In genomic region chr8:116164989-116165299, GRCm38 (mm10) we compare ENCODE assay signal across 23 mouse cellular contexts.
A peak's percentile ranks its signal among the peaks of the same experiment; 100 is the strongest.
DNase-seq lines count a peak whose midpoint lies in the region; ATAC-seq and TF ChIP-seq lines count a peak whose summit lies in the region.
"Had no signal": no experiment of that assay in that cellular context is flagged by ENCODE, and none has a peak within 500 bp of the region (broad histone marks: within the 10 kb centered on the region; RNA-seq: fewer than 3 reads in every experiment).

No protein-coding gene starts in this region.

- H3K36me3 ChIP-seq in midbrain, embryonic 12.5 days: no peaks in the 10 kb centered on the region
- H3K36me3 ChIP-seq in midbrain, embryonic 10.5 days: no peaks in the 10 kb centered on the region
- H3K36me3 ChIP-seq in forebrain, embryonic 15.5 days: no peaks in the 10 kb centered on the region
- H3K36me3 ChIP-seq in hindbrain, postnatal 0 days (ENCODE audit: insufficient read depth, low read length): no peaks in the 10 kb centered on the region
- H3K36me3 ChIP-seq in neural tube, embryonic 15.5 days: no peaks in the 10 kb centered on the region
- H3K36me3 ChIP-seq: embryonic facial prominence, embryonic 12.5 days; heart, embryonic 15.5 days; kidney, embryonic 15.5 days had no signal

- TF ChIP-seq CTCF in hindbrain, postnatal 0 days (IDR thresholded peaks at IDR 0.05; ENCODE audit: low read depth): no peak

- H3K4me2 ChIP-seq in midbrain, embryonic 12.5 days (replicated peaks): no peak overlapping the region
- 0 out of 2 replicates have a peak overlapping the region, but pooled peaks have one; percentile 4 for H3K4me2 ChIP-seq in forebrain, embryonic 15.5 days (replicated peaks)
- peak overlapping the region; percentile 21; the same call in 1 of the 2 replicates for H3K4me2 ChIP-seq in hindbrain, postnatal 0 days (ENCODE audit: low read depth, low read length)
- peak overlapping the region; percentile 17 for H3K4me2 ChIP-seq in neural tube, embryonic 15.5 days
- H3K4me2 ChIP-seq: embryonic facial prominence, embryonic 12.5 days; heart, embryonic 15.5 days; kidney, embryonic 15.5 days had no signal

- no peak overlapping the region for H3K9ac ChIP-seq in midbrain, embryonic 12.5 days (replicated peaks)
- H3K9ac ChIP-seq in forebrain, embryonic 15.5 days (replicated peaks): no peak overlapping the region
- no peak overlapping the region for H3K9ac ChIP-seq in hindbrain, postnatal 0 days (replicated peaks; ENCODE audit: low read length)
- H3K9ac ChIP-seq in neural tube, embryonic 15.5 days (replicated peaks): no peak overlapping the region
- H3K9ac ChIP-seq: embryonic facial prominence, embryonic 12.5 days; heart, embryonic 15.5 days; kidney, embryonic 15.5 days had no signal

- no peak overlapping the region for H3K27ac ChIP-seq in midbrain, embryonic 12.5 days (replicated peaks)
- H3K27ac ChIP-seq in midbrain, embryonic 10.5 days (replicated peaks): no peak overlapping the region
- H3K27ac ChIP-seq in forebrain, embryonic 15.5 days (replicated peaks): no peak overlapping the region
- H3K27ac ChIP-seq in hindbrain, postnatal 0 days: no peak overlapping the region
- no peak overlapping the region for H3K27ac ChIP-seq in neural tube, embryonic 15.5 days (replicated peaks)
- H3K27ac ChIP-seq: embryonic facial prominence, embryonic 12.5 days; heart, adult 2 months; heart, embryonic 15.5 days; kidney, embryonic 15.5 days had no signal

- no peaks in the 10 kb centered on the region for H3K27me3 ChIP-seq in midbrain, embryonic 12.5 days
- no peaks in the 10 kb centered on the region for H3K27me3 ChIP-seq in midbrain, embryonic 10.5 days (ENCODE audit: low read depth, poor library complexity, severe bottlenecking)
- H3K27me3 ChIP-seq in forebrain, embryonic 15.5 days: no peaks in the 10 kb centered on the region
- H3K27me3 ChIP-seq in hindbrain, postnatal 0 days (ENCODE audit: insufficient read depth, low read length): no peaks in the 10 kb centered on the region
- no peaks in the 10 kb centered on the region for H3K27me3 ChIP-seq in neural tube, embryonic 15.5 days (replicated peaks)
- H3K27me3 ChIP-seq: kidney, embryonic 15.5 days; megakaryocyte, embryonic 14.5 days had no signal

- DNase-seq in midbrain, embryonic 10.5 days (ENCODE audit: low spot score): no peak
- DNase-seq in hindbrain, postnatal 0 days (ENCODE audit: low spot score): peak; percentile 29
- no peak for DNase-seq in layer of hippocampus, postnatal 36 days
- DNase-seq: adrenal gland, adult 8-10 months; cerebellum, postnatal 10 days; gastrocnemius, postnatal 25 days; heart, adult 2 months; heart, postnatal 4 days; liver; lung, adult 18-20 months; lung, postnatal 14 days; thymus, postnatal 14 days had no signal

- H3K4me1 ChIP-seq in midbrain, embryonic 12.5 days: peaks cover 10% of the 10 kb centered on the region
- H3K4me1 ChIP-seq in midbrain, embryonic 10.5 days: peaks cover 14% of the 10 kb centered on the region
- H3K4me1 ChIP-seq in forebrain, embryonic 15.5 days: peaks cover 10% of the 10 kb centered on the region; the same call in 1 of the 2 replicates
- H3K4me1 ChIP-seq in hindbrain, postnatal 0 days (ENCODE audit: insufficient read depth, low read length): no peaks in the 10 kb centered on the region
- peaks cover 10% of the 10 kb centered on the region for H3K4me1 ChIP-seq in neural tube, embryonic 15.5 days
- H3K4me1 ChIP-seq: embryonic facial prominence, embryonic 12.5 days; heart, embryonic 15.5 days; kidney, embryonic 15.5 days; megakaryocyte, embryonic 14.5 days had no signal

- no peak overlapping the region for H3K4me3 ChIP-seq in midbrain, embryonic 12.5 days
- H3K4me3 ChIP-seq in midbrain, embryonic 10.5 days: no peak overlapping the region
- H3K4me3 ChIP-seq in forebrain, embryonic 15.5 days: no peak overlapping the region
- no peak overlapping the region for H3K4me3 ChIP-seq in hindbrain, postnatal 0 days (ENCODE audit: low read length)
- H3K4me3 ChIP-seq in neural tube, embryonic 15.5 days (replicated peaks): no peak overlapping the region
- H3K4me3 ChIP-seq: embryonic facial prominence, embryonic 12.5 days; erythroblast, embryonic 14.5 days; heart, adult 2 months; heart, embryonic 15.5 days; kidney, embryonic 15.5 days; megakaryocyte, embryonic 14.5 days; myocyte had no signal

- H3K9me3 ChIP-seq in midbrain, embryonic 12.5 days: no peaks in the 10 kb centered on the region
- no peaks in the 10 kb centered on the region for H3K9me3 ChIP-seq in midbrain, embryonic 10.5 days (replicated peaks)
- no peaks in the 10 kb centered on the region for H3K9me3 ChIP-seq in forebrain, embryonic 15.5 days
- H3K9me3 ChIP-seq in hindbrain, postnatal 0 days (ENCODE audit: low read length): no peaks in the 10 kb centered on the region
- H3K9me3 ChIP-seq in neural tube, embryonic 15.5 days (replicated peaks): no peaks in the 10 kb centered on the region
- H3K9me3 ChIP-seq: embryonic facial prominence, embryonic 12.5 days; heart, embryonic 15.5 days; kidney, embryonic 15.5 days had no signal

- 21% methylated on average over 8 of the region's 8 CpGs for WGBS in midbrain, embryonic 12.5 days
- WGBS in midbrain, embryonic 10.5 days: 36% methylated on average over 8 of the region's 8 CpGs
- WGBS in forebrain, embryonic 15.5 days: 8% methylated on average over 8 of the region's 8 CpGs
- 16% methylated on average over 8 of the region's 8 CpGs for WGBS in hindbrain, postnatal 0 days
- 7% methylated on average over 8 of the region's 8 CpGs for WGBS in neural tube, embryonic 15.5 days

- peak; percentile 23; the same call in 1 of the 2 replicates for ATAC-seq in midbrain, embryonic 12.5 days (ENCODE audit: low FRiP score, low read depth)
- ATAC-seq in forebrain, embryonic 15.5 days (replicated peaks): no peak
- ATAC-seq in hindbrain, postnatal 0 days: no peak
- ATAC-seq in neural tube, embryonic 15.5 days (ENCODE audit: low FRiP score): no peak
- ATAC-seq in megakaryocyte progenitor cell, adult 5-6 weeks (replicated peaks; ENCODE audit: poor library complexity): no peak
- ATAC-seq: intestine, embryonic 16.5 days had no signal
